Mouse (Mus musculus) bone marrow macrophage, adult 2 months (primary cell): ENCODE measurements at regions not wholly inside any gene's neighbourhood (a gene's known extent, or its start where the extent isn't known, plus 50 kb on each side); places are given as distances from the start of the nearest gene placed in this dataset.

Experiments
- H3K27ac ChIP-seq: 2 replicates; pipeline ENCODE4 v1.5.1; 2012; ENCODE audit warnings: low read depth, low read length; ENCODE audit not compliant: insufficient read depth
- H3K4me1 ChIP-seq: 2 replicates; pipeline ENCODE4 v1.6.1; 2012; ENCODE audit warnings: low read length; ENCODE audit not compliant: control insufficient read depth, insufficient read depth
- H3K4me3 ChIP-seq: 2 replicates; pipeline ENCODE4 v1.5.1; 2012; ENCODE audit warnings: mild to moderate bottlenecking, low read length, moderate library complexity; ENCODE audit not compliant: insufficient read depth
- CTCF ChIP-seq: IDR thresholded peaks from 2 replicates; pipeline ENCODE4 v1.5.1; 2012; ENCODE audit warnings: low read depth, mild to moderate bottlenecking, low read length, moderate library complexity
- POLR2A ChIP-seq: IDR thresholded peaks from 2 replicates; pipeline ENCODE4 v1.6.1; 2012; ENCODE audit warnings: mild to moderate bottlenecking, low read depth, low read length, borderline replicate concordance

DNA sequence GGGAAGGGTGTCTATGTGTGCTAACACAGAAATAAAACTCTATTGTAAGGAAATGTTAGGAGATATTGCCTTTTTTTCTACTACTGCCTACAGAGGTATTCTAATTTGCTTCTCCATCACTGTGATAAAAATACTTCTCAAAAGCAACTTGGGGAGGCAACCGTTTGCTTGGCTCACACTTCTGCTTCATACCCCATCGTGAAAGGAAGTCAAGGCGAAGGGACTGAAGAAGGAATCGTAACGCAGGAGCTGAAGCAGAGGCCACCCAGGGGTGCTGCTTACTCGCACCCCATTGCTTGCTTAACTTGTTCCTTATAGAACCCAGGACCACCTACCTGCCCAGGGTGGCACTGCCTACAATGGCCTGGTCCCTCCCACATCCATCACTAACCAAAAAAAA, 550.0 kb downstream of the Pdcd6ip start:
- TF ChIP-seq POLR2A: no peak
- no peak for TF ChIP-seq CTCF
- Histone ChIP-seq H3K27ac (no peak overlapping the region), H3K4me1 (no peaks in the 10 kb centered on the region)

DNA sequence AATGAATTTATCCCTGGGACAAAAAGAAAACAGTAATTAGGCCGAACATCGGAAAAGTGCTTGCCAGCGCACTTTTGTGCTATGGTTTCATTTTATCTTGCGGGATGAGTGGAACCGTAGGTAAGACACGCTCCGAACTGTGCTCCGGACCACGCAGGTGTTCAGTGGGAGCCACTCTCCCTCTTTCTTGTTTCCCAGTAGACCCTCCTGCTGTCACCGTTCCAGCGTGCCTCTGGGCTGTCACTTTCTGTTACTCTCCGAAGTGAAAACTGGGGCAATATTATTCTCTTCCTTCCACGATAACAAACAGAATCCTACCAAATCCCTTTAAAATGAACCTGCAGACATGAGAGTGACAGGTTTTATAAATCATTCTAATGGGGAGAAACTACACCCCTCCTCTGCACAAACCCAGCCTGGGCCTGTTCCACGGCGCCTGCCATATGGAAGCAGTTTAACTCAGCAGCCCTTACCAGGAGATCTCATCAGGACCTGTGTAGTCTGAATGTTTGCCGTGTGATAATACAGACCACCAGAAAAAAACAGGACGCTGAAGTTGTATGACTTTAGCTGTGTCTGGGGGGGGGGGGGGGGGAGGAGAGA, 550.5 kb downstream of the Pdcd6ip start:
- no peak overlapping the region for H3K27ac ChIP-seq
- no peak for TF ChIP-seq CTCF
- no peak for TF ChIP-seq POLR2A
- H3K4me3 ChIP-seq: no peak overlapping the region
- no peaks in the 10 kb centered on the region for H3K4me1 ChIP-seq

More for the DNA sequence above, 550.0 kb downstream of the Pdcd6ip start:
- no peak overlapping the region for H3K4me3 ChIP-seq

DNA sequence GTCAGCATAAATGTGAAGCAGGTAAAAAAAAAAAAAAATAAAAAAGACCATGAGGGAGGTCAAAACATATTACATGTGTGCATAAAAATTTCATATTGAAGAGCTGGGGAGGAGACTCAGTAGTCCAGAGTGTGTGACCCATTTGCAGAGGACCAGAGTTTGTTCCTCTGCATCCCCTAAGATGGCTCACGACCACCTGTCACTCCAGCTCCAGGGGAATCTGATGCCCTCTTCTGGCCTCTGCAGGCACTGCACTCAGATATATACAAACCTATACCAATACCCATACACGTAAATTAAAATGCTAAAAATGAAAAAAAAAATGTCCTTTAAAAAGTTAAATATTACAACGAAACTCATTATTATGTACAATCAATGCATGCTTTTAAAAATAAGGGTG, 551.4 kb downstream of the Pdcd6ip start:
- Histone ChIP-seq H3K4me1 (no peaks in the 10 kb centered on the region), H3K27ac (no peak overlapping the region), H3K4me3 (no peak overlapping the region)
- TF ChIP-seq POLR2A (no peak), CTCF (no peak)

DNA sequence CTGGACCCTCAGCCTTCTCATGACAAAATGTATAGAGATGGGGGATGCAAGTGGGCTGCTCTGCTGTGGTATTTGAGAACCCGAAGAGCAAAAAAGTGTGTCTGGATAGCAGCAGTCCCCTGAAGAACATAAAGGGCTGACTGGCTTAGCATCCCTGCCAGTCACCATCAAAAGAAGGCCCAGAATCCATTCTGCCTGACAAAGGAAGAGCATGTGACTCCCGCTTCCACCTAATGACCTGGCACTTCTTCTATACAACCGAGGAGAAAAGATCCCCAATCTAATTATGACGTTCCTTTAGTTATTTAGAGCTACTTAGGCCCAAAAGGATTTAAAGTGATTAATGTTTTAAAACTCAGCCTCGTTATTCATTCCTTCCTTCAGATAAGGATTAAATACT, 559.0 kb downstream of the Pdcd6ip start:
- Histone ChIP-seq H3K4me1 (no peaks in the 10 kb centered on the region), H3K27ac (no peak overlapping the region), H3K4me3 (no peak overlapping the region)
- TF ChIP-seq CTCF (no peak), POLR2A (no peak)

DNA sequence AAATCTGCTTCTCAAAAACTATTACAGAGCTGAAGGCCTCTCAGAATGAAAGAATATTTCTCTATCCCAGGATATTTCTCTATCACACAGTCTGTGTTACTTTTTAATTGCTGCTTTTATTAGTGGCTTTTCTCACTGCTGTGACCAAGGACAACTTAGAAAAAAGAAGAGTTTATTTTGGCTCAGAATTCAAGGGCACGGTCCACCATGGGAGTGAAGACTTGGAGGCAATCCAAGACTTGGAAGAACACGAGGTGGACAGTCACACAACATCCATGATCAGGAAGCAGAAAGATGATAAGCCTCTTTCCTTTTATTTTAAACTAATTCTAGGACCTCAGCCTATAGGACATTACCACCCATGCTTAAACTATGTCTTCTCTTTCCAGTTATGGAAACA, 561.5 kb downstream of the Pdcd6ip start:
- no peak for TF ChIP-seq POLR2A
- TF ChIP-seq CTCF: no peak
- Histone ChIP-seq H3K27ac (no peak overlapping the region), H3K4me1 (no peaks in the 10 kb centered on the region), H3K4me3 (no peak overlapping the region)

DNA sequence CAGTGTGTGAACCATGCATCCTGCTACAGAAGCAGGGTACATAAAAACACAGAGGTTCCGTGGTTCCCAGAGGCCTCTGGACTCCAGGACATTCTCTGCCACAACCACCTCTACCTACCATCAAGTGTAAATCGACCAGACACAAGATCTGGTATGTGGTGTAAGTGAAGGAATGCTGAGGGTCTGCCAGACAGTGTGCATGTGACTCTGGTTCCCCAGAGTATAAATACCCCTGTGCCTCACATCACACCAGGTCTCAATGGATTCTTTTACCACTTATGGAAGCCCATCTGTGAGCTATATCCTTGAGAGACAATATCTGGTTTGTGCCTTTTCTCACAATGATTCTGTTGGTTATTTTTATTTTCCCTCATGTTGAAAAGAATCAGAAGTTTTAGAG, 563.0 kb downstream of the Pdcd6ip start:
- Histone ChIP-seq H3K4me3 (no peak overlapping the region), H3K4me1 (no peaks in the 10 kb centered on the region), H3K27ac (no peak overlapping the region)
- TF ChIP-seq POLR2A (no peak), CTCF (no peak)

DNA sequence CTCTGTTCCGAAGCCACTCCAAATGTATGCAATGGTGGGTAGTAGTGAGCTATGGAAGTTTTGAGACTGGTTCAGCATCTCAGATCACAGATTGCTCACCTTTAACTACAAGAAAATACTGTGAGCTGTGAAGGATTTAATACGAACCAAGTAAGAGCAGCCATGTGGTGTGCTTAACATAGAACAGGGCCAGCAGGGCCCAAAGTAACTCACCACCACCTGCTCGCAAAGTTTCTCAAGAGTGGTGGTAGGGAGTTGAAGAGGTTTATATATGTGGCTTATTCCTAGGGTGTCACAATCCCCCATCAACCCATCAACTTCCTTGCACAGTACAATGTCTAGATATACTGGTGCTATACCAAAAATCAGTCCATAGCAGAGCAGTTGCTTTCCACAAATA, 573.4 kb downstream of the Pdcd6ip start:
- TF ChIP-seq POLR2A (no peak), CTCF (no peak)
- H3K4me3 ChIP-seq: no peak overlapping the region
- no peaks in the 10 kb centered on the region for H3K4me1 ChIP-seq
- no peak overlapping the region for H3K27ac ChIP-seq

DNA sequence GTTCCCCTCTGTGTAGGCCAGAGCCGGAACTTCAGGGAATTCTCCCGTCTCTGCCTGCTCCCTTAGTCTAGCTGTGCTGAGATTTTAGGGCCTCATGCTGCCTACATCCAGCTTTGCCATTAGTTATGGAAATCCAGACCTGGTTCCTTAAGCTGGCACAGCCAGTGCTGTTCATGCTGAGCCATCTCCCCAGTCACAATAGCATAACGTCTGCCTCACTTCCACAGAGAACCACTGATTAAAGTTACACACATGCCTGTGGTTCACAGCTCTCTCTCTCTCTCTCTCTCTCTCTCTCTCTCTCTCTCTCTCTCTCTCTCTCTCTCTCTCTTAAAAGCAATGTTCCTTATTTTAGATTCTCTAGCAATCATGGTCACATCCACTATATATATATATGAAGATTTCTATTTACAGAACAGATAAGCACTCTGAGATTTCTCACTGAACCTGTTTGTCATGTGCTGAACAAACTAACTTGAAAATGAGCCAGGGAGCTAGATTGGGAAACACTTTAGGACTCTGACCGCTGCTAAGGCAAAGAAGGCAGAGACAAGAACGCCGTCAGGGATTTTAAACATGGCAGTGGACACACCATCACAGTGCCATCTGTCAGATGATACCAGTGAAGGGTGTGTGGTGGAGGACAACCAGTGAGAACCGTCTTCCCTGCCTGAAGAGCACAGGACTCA, 584.9 kb downstream of the Pdcd6ip start:
- H3K4me1 ChIP-seq: no peaks in the 10 kb centered on the region
- no peak overlapping the region for H3K4me3 ChIP-seq
- no peak overlapping the region for H3K27ac ChIP-seq
- no peak for TF ChIP-seq POLR2A
- TF ChIP-seq CTCF: no peak

DNA sequence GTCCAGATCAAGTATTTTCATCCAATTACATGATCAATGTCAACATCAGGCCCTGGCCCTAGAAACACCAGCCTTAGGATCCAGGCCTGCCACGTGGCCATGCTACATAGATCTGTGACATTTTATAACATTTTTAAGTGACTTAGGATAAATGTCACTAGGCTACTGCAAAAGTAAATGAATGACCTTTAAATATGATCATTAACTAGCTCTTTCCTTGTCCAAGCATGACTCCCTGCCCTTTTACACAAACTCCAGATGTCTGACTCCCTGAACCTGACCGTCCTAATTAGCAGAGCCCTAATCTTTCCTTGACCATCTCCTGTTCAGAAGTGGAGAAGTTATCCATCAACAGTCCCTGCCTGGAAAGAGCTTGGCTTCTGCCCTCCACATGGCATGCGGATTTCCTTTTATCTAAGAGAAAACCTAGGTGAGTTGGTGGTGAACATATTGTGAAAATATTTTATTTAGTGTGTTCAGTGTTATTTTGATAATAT, 585.8 kb downstream of the Pdcd6ip start:
- TF ChIP-seq CTCF (no peak), POLR2A (no peak)
- Histone ChIP-seq H3K4me3 (no peak overlapping the region), H3K4me1 (no peaks in the 10 kb centered on the region), H3K27ac (no peak overlapping the region)

DNA sequence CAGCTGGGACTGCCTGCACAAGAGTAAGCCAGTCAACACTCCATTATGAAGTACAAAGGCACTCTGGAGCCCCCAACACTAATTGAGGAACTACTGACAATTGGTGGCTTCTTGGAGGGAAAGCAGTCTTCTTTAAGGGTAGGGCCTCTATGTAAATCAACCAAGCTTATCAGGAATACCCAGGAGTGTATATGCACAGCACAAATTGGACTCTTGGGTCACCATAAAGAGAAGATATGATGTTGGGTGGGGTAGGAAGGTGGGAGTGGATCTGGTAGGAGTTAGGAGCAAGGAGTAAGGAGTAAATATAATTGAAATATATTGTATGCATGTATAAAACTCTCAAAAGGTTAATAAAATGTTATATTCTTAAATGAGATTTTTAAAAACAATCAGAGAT, 587.7 kb downstream of the Pdcd6ip start:
- H3K4me3 ChIP-seq: no peak overlapping the region
- H3K4me1 ChIP-seq: no peaks in the 10 kb centered on the region
- TF ChIP-seq POLR2A (no peak), CTCF (no peak)
- no peak overlapping the region for H3K27ac ChIP-seq
